Mouse (Mus musculus) C3H10T1/2 (cell line): Measurements from ENCODE around the gene Sh3pxd2b. TPM values are rescaled to one million over a fixed set of nuclear protein-coding genes. Genes with fewer than 3 reads are reported as not detected.

Experiments
- polyA plus RNA-seq, 2 experiments: library from polyadenylated mRNA; unstranded; fragments of >200 nt; fragmentation: generic; extraction: Trizol; gene quantifications; one replicate each; pipeline ENCODE4 v1.2.1; 2012; ENCODE audit warnings: missing spikeins in 2 of 2

Sh3pxd2b gene
- polyA plus RNA-seq, result 10 to 100 TPM in 1 of 2 experiments, 1 to 10 TPM in 1; 9.7 to 47.5 TPM

GRCm38 (mm10) chr11:32347607-32348432, at the start of gene Sh3pxd2b:
Sh3pxd2b (plus strand) TSS chr11:32347820.

GRCm38 (mm10) chr11:32299865-32300264, 47.8 kb upstream of the Sh3pxd2b start, which contains the start of gene Hbq1a:
Hbq1a (plus strand) TSS chr11:32300069.

GRCm38 (mm10) chr11:32454800-32455506, 107.3 kb downstream of the Sh3pxd2b start, which contains the start of gene Ubtd2:
Ubtd2 (plus strand) TSS chr11:32455370.

Other genes starting within 250 kb of the Sh3pxd2b start
- gene Il9r, start 147.5 kb upstream of the Sh3pxd2b start, polyA plus RNA-seq, result under 1 TPM; 0.02 to 0.06 TPM
- gene Snrnp25, start 142.4 kb upstream of the Sh3pxd2b start, polyA plus RNA-seq, result 100 to 1,000 TPM in 1 of 2 experiments, 10 to 100 TPM in 1; 76.3 to 132 TPM
- gene Rhbdf1, start 125.5 kb upstream of the Sh3pxd2b start, polyA plus RNA-seq, result 10 to 100 TPM; 30.1 to 67.3 TPM
- 10 to 100 TPM; 17.6 to 32.0 TPM for gene Mpg, start 121.3 kb upstream of the Sh3pxd2b start, polyA plus RNA-seq
- gene Nprl3, start 80.1 kb upstream of the Sh3pxd2b start, polyA plus RNA-seq, result 10 to 100 TPM; 15.6 to 35.0 TPM
- not detected for gene Hba-x, start 71.4 kb upstream of the Sh3pxd2b start, polyA plus RNA-seq
- gene Hba-a1, start 64.3 kb upstream of the Sh3pxd2b start, polyA plus RNA-seq, result 1 to 10 TPM in 1 of 2 experiments, under 1 TPM in 1; 0.85 to 5.6 TPM
- gene Hbq1b, start 60.9 kb upstream of the Sh3pxd2b start, polyA plus RNA-seq, result not detected
- gene Hba-a2, start 51.3 kb upstream of the Sh3pxd2b start, polyA plus RNA-seq, result under 1 TPM in 1 of 2 experiments, not detected in 1; 0.39 TPM
- gene Hbq1a, start 47.8 kb upstream of the Sh3pxd2b start, polyA plus RNA-seq, result not detected
- 10 to 100 TPM in 1 of 2 experiments, 1 to 10 TPM in 1; 2.9 to 26.7 TPM for gene Ubtd2, start 107.5 kb downstream of the Sh3pxd2b start, polyA plus RNA-seq
- under 1 TPM; 0.05 to 0.12 TPM for gene Efcab9, start 184.3 kb downstream of the Sh3pxd2b start, polyA plus RNA-seq
- 1 to 10 TPM; 1.9 to 7.0 TPM for gene Stk10, start 185.5 kb downstream of the Sh3pxd2b start, polyA plus RNA-seq